Mouse (Mus musculus) neural tube, embryonic 12.5 days (tissue): ENCODE measurements at regions not wholly inside any gene's neighbourhood (a gene's known extent, or its start where the extent isn't known, plus 50 kb on each side); places are given as distances from the start of the nearest gene placed in this dataset.

Source experiments
- ATAC-seq: fragments of 200-750 bp; cut with Nextera tagmentation; 2 replicates; pipeline ENCODE4 v1.8.0; 2017; ENCODE audit warnings: low read depth, mild to moderate bottlenecking, moderate TSS enrichment, moderate library complexity; ENCODE audit not compliant: low FRiP score
- H3K27ac ChIP-seq: fragments of 300-500 bp; sonication (generic); 2 replicates; pipeline ENCODE4 v1.5.1; 2016
- H3K27me3 ChIP-seq: fragments of 300-500 bp; sonication (generic); replicated peaks from 2 replicates; pipeline ENCODE4 v1.6.1; 2016; ENCODE audit warnings: mild to moderate bottlenecking
- H3K36me3 ChIP-seq: fragments of 300-500 bp; sonication (generic); 2 replicates; pipeline ENCODE4 v1.6.1; 2016; ENCODE audit warnings: mild to moderate bottlenecking
- H3K4me1 ChIP-seq: fragments of 300-500 bp; sonication (generic); 2 replicates; pipeline ENCODE4 v1.6.1; 2016
- H3K4me2 ChIP-seq: fragments of 300-500 bp; sonication (generic); replicated peaks from 2 replicates; pipeline ENCODE4 v1.6.1; 2016; ENCODE audit warnings: mild to moderate bottlenecking
- H3K4me3 ChIP-seq: fragments of 300-500 bp; sonication (generic); 2 replicates; pipeline ENCODE4 v1.5.1; 2016
- H3K9ac ChIP-seq: fragments of 300-500 bp; sonication (generic); 2 replicates; pipeline ENCODE4 v1.6.1; 2016; ENCODE audit warnings: mild to moderate bottlenecking
- H3K9me3 ChIP-seq: fragments of 300-500 bp; sonication (generic); 2 replicates; pipeline ENCODE4 v1.6.1; 2016; ENCODE audit warnings: mild to moderate bottlenecking
- WGBS: fragments of 180-500 bp; shearing (Covaris S2); methylation state at CpG from one replicate; pipeline ENCODE4 v1.1.7; 2016; 5-methylcytosine and 5-hydroxymethylcytosine counted together

GRCm38 (mm10) chr2:166489041-166489872, 224.4 kb downstream of the Prex1 start:
- no peak overlapping the region for H3K9ac ChIP-seq
- no peaks in the 10 kb centered on the region for H3K36me3 ChIP-seq
- no peak overlapping the region for H3K4me3 ChIP-seq
- H3K9me3 ChIP-seq = no peaks in the 10 kb centered on the region
- WGBS = 30% methylated on average over 15 of the region's 15 CpGs
- H3K27ac ChIP-seq = no peak overlapping the region
- no peaks in the 10 kb centered on the region for H3K27me3 ChIP-seq
- H3K4me2 ChIP-seq = no peak overlapping the region
- ATAC-seq = peak; percentile 46
- peaks cover 35% of the 10 kb centered on the region for H3K4me1 ChIP-seq

GRCm38 (mm10) chr2:166487688-166488087, 225.9 kb downstream of the Prex1 start:
- H3K27ac ChIP-seq = no peak overlapping the region
- no peaks in the 10 kb centered on the region for H3K27me3 ChIP-seq
- 0 out of 2 replicates have a peak overlapping the region, but pooled peaks have one; percentile 7 for H3K4me2 ChIP-seq
- no peak overlapping the region for H3K4me3 ChIP-seq
- H3K36me3 ChIP-seq = no peaks in the 10 kb centered on the region
- no peak overlapping the region for H3K9ac ChIP-seq
- peaks cover 43% of the 10 kb centered on the region for H3K4me1 ChIP-seq
- no peaks in the 10 kb centered on the region for H3K9me3 ChIP-seq
- 78% methylated on average over 15 of the region's 15 CpGs for WGBS
- no peak for ATAC-seq

- Histone ChIP-seq H3K27ac (no peak overlapping the region), H3K4me1 (peaks cover 49% of the 10 kb centered on the region), H3K4me2 (no peak overlapping the region), H3K36me3 (no peaks in the 10 kb centered on the region), H3K4me3 (no peak overlapping the region), H3K27me3 (no peaks in the 10 kb centered on the region), H3K9ac (no peak overlapping the region), H3K9me3 (no peaks in the 10 kb centered on the region)
- 77% methylated on average over 4 of the region's 4 CpGs for WGBS
- ATAC-seq = no peak
Observed at GRCm38 (mm10) chr2:166485788-166486187, 227.8 kb downstream of the Prex1 start.

GRCm38 (mm10) chr2:166485361-166485760, 228.3 kb downstream of the Prex1 start:
- H3K27ac ChIP-seq = no peak overlapping the region
- H3K4me1 ChIP-seq = peaks cover 49% of the 10 kb centered on the region
- WGBS = 89% methylated on average over 6 of the region's 6 CpGs
- H3K4me3 ChIP-seq = no peak overlapping the region
- no peak for ATAC-seq
- H3K4me2 ChIP-seq = no peak overlapping the region
- H3K27me3 ChIP-seq = no peaks in the 10 kb centered on the region
- H3K9me3 ChIP-seq = no peaks in the 10 kb centered on the region
- no peaks in the 10 kb centered on the region for H3K36me3 ChIP-seq
- no peak overlapping the region for H3K9ac ChIP-seq

GRCm38 (mm10) chr2:166483617-166484319, 229.9 kb downstream of the Prex1 start:
- 86% methylated on average over 6 of the region's 6 CpGs for WGBS
- no peak overlapping the region for H3K4me2 ChIP-seq
- no peak overlapping the region for H3K9ac ChIP-seq
- peaks cover 38% of the 10 kb centered on the region for H3K4me1 ChIP-seq
- ATAC-seq = no peak
- H3K4me3 ChIP-seq = no peak overlapping the region
- H3K9me3 ChIP-seq = no peaks in the 10 kb centered on the region
- no peaks in the 10 kb centered on the region for H3K27me3 ChIP-seq
- H3K27ac ChIP-seq = no peak overlapping the region
- no peaks in the 10 kb centered on the region for H3K36me3 ChIP-seq

GRCm38 (mm10) chr2:166482720-166483616, 230.7 kb downstream of the Prex1 start:
- H3K36me3 ChIP-seq = no peaks in the 10 kb centered on the region
- H3K4me2 ChIP-seq = no peak overlapping the region
- ATAC-seq = peak; percentile 65; the same call in 1 of the 2 replicates
- no peak overlapping the region for H3K4me3 ChIP-seq
- whole genome bisulfite sequencing = 49% methylated on average over 14 of the region's 14 CpGs
- peaks cover 30% of the 10 kb centered on the region for H3K4me1 ChIP-seq
- H3K9ac ChIP-seq = no peak overlapping the region
- no peaks in the 10 kb centered on the region for H3K27me3 ChIP-seq
- H3K9me3 ChIP-seq = no peaks in the 10 kb centered on the region
- peak overlapping the region; percentile 15; the same call in 1 of the 2 replicates for H3K27ac ChIP-seq

- H3K4me3 ChIP-seq = no peak overlapping the region
- no peaks in the 10 kb centered on the region for H3K9me3 ChIP-seq
- H3K4me2 ChIP-seq = no peak overlapping the region
- ATAC-seq = no peak
- H3K9ac ChIP-seq = no peak overlapping the region
- H3K27ac ChIP-seq = no peak overlapping the region
- H3K4me1 ChIP-seq = peaks cover 26% of the 10 kb centered on the region
- 93% methylated on average over 7 of the region's 7 CpGs for WGBS
- H3K27me3 ChIP-seq = no peaks in the 10 kb centered on the region
- H3K36me3 ChIP-seq = no peaks in the 10 kb centered on the region
Observed at GRCm38 (mm10) chr2:166481774-166482173, 231.9 kb downstream of the Prex1 start.

GRCm38 (mm10) chr2:166481362-166481761, 232.3 kb downstream of the Prex1 start:
- H3K4me1 ChIP-seq = peaks cover 26% of the 10 kb centered on the region
- no peak for ATAC-seq
- H3K4me3 ChIP-seq = no peak overlapping the region
- 92% methylated on average over 6 of the region's 6 CpGs for WGBS
- H3K27ac ChIP-seq = no peak overlapping the region
- no peaks in the 10 kb centered on the region for H3K36me3 ChIP-seq
- H3K9ac ChIP-seq = no peak overlapping the region
- no peak overlapping the region for H3K4me2 ChIP-seq
- H3K27me3 ChIP-seq = no peaks in the 10 kb centered on the region
- no peaks in the 10 kb centered on the region for H3K9me3 ChIP-seq

- Histone ChIP-seq H3K27me3 (no peaks in the 10 kb centered on the region), H3K4me3 (no peak overlapping the region), H3K9ac (no peak overlapping the region), H3K36me3 (no peaks in the 10 kb centered on the region), H3K4me2 (no peak overlapping the region), H3K9me3 (no peaks in the 10 kb centered on the region), H3K4me1 (peaks cover 26% of the 10 kb centered on the region), H3K27ac (no peak overlapping the region)
- 65% methylated on average over 5 of the region's 5 CpGs for WGBS
- ATAC-seq = no peak
Observed at GRCm38 (mm10) chr2:166480883-166481282, 232.7 kb downstream of the Prex1 start.

GRCm38 (mm10) chr2:166476953-166477352, 236.7 kb downstream of the Prex1 start:
- H3K27me3 ChIP-seq = no peaks in the 10 kb centered on the region
- H3K9ac ChIP-seq = no peak overlapping the region
- no peak overlapping the region for H3K4me3 ChIP-seq
- peaks cover 11% of the 10 kb centered on the region; the same call in 1 of the 2 replicates for H3K4me1 ChIP-seq
- no peaks in the 10 kb centered on the region for H3K36me3 ChIP-seq
- no peak for ATAC-seq
- H3K27ac ChIP-seq = no peak overlapping the region
- H3K4me2 ChIP-seq = no peak overlapping the region
- 95% methylated on average over 6 of the region's 6 CpGs for WGBS
- H3K9me3 ChIP-seq = no peaks in the 10 kb centered on the region

- H3K9ac ChIP-seq = no peak overlapping the region
- no peak overlapping the region for H3K27ac ChIP-seq
- H3K4me2 ChIP-seq = no peak overlapping the region
- no peaks in the 10 kb centered on the region for H3K27me3 ChIP-seq
- no peak for ATAC-seq
- H3K9me3 ChIP-seq = no peaks in the 10 kb centered on the region
- 78% methylated on average over 4 of the region's 4 CpGs for WGBS
- no peak overlapping the region for H3K4me3 ChIP-seq
- H3K4me1 ChIP-seq = peaks cover 15% of the 10 kb centered on the region
- no peaks in the 10 kb centered on the region for H3K36me3 ChIP-seq
Observed at GRCm38 (mm10) chr2:166475624-166476023, 238.0 kb downstream of the Prex1 start.

- no peaks in the 10 kb centered on the region for H3K27me3 ChIP-seq
- H3K36me3 ChIP-seq = no peaks in the 10 kb centered on the region
- no peak overlapping the region for H3K4me3 ChIP-seq
- no peaks in the 10 kb centered on the region for H3K9me3 ChIP-seq
- H3K9ac ChIP-seq = no peak overlapping the region
- no peak overlapping the region for H3K4me2 ChIP-seq
- no peak overlapping the region for H3K27ac ChIP-seq
- ATAC-seq = no peak
- H3K4me1 ChIP-seq = peaks cover 15% of the 10 kb centered on the region
- 42% methylated on average over 12 of the region's 12 CpGs for WGBS
Observed at GRCm38 (mm10) chr2:166474601-166475000, 239.0 kb downstream of the Prex1 start.
